ENCODE assay signal across 10 mouse cellular contexts in genomic region chr9:119087309-119087708, GRCm38 (mm10). TPM values are rescaled to one million over a fixed set of nuclear protein-coding genes. Genes with fewer than 3 reads are reported as not detected.
DNase-seq lines count a peak whose midpoint lies in the region; ATAC-seq lines count a peak whose summit lies in the region.
"Had no signal": no experiment of that assay in that cellular context is flagged by ENCODE, and none has a peak within 500 bp of the region (broad histone marks: within the 10 kb centered on the region; RNA-seq: fewer than 3 reads in every experiment).

No protein-coding gene starts in this region.

- H3K27ac ChIP-seq in heart, embryonic 15.5 days: no peak overlapping the region; the same call in 1 of the 2 replicates
- H3K27ac ChIP-seq in midbrain, embryonic 13.5 days: no peak overlapping the region
- no peak overlapping the region for H3K27ac ChIP-seq in midbrain, embryonic 10.5 days (replicated peaks)
- no peak overlapping the region for H3K27ac ChIP-seq in limb, embryonic 10.5 days
- H3K27ac ChIP-seq in stomach, embryonic 16.5 days (ENCODE audit: low read length): peak overlapping the region; percentile 92; the same call in 1 of the 2 replicates
- H3K27ac ChIP-seq: neural tube, embryonic 13.5 days had no signal

- no peak for ATAC-seq in heart, embryonic 15.5 days (replicated peaks; ENCODE audit: insufficient number of reproducible peaks, insufficient read depth, low FRiP score, low read depth)
- no peak for ATAC-seq in midbrain, embryonic 13.5 days
- no peak for ATAC-seq in stomach, embryonic 16.5 days (ENCODE audit: insufficient read depth, low FRiP score)

- H3K9me3 ChIP-seq in heart, embryonic 15.5 days (replicated peaks): no peaks in the 10 kb centered on the region
- no peaks in the 10 kb centered on the region for H3K9me3 ChIP-seq in midbrain, embryonic 13.5 days
- H3K9me3 ChIP-seq in midbrain, embryonic 10.5 days (replicated peaks): no peaks in the 10 kb centered on the region
- H3K9me3 ChIP-seq in limb, embryonic 10.5 days (replicated peaks): no peaks in the 10 kb centered on the region
- no peaks in the 10 kb centered on the region for H3K9me3 ChIP-seq in stomach, embryonic 16.5 days (replicated peaks; ENCODE audit: control insufficient read depth, low read length)
- H3K9me3 ChIP-seq: embryonic facial prominence, embryonic 15.5 days; neural tube, embryonic 13.5 days had no signal

- no peak for DNase-seq in heart, postnatal 14 days
- no peak for DNase-seq in midbrain, embryonic 10.5 days (ENCODE audit: low spot score)
- no peak for DNase-seq in limb, embryonic 10.5 days (ENCODE audit: low spot score)
- no peak for DNase-seq in gastrocnemius, postnatal 36 days

- 0 out of 2 replicates have a peak, but pooled peaks cover 3% of the 10 kb centered on the region for H3K36me3 ChIP-seq in heart, embryonic 15.5 days
- H3K36me3 ChIP-seq in midbrain, embryonic 13.5 days: peaks cover 3% of the 10 kb centered on the region; the same call in 1 of the 2 replicates
- no peaks in the 10 kb centered on the region for H3K36me3 ChIP-seq in midbrain, embryonic 10.5 days
- H3K36me3 ChIP-seq in limb, embryonic 10.5 days: no peaks in the 10 kb centered on the region
- H3K36me3 ChIP-seq in stomach, embryonic 16.5 days (ENCODE audit: control insufficient read depth, insufficient read depth, low read length): no peaks in the 10 kb centered on the region
- H3K36me3 ChIP-seq: embryonic facial prominence, embryonic 15.5 days had no signal

- peaks cover 52% of the 10 kb centered on the region for H3K4me1 ChIP-seq in heart, embryonic 15.5 days (replicated peaks)
- peaks cover 51% of the 10 kb centered on the region for H3K4me1 ChIP-seq in midbrain, embryonic 13.5 days (replicated peaks)
- H3K4me1 ChIP-seq in midbrain, embryonic 10.5 days: peaks cover 67% of the 10 kb centered on the region
- H3K4me1 ChIP-seq in limb, embryonic 10.5 days: peaks cover 59% of the 10 kb centered on the region
- H3K4me1 ChIP-seq in stomach, embryonic 16.5 days (ENCODE audit: control insufficient read depth, insufficient read depth, low read length): peaks cover 47% of the 10 kb centered on the region

- 0 out of 2 replicates have a peak, but pooled peaks cover 3% of the 10 kb centered on the region for H3K27me3 ChIP-seq in heart, embryonic 15.5 days
- peaks cover 45% of the 10 kb centered on the region for H3K27me3 ChIP-seq in midbrain, embryonic 13.5 days
- H3K27me3 ChIP-seq in midbrain, embryonic 10.5 days (ENCODE audit: low read depth, poor library complexity, severe bottlenecking): peaks cover 55% of the 10 kb centered on the region
- H3K27me3 ChIP-seq in limb, embryonic 10.5 days (ENCODE audit: low read depth, poor library complexity, severe bottlenecking): peaks cover 29% of the 10 kb centered on the region
- H3K27me3 ChIP-seq in stomach, embryonic 16.5 days (ENCODE audit: control insufficient read depth, insufficient read depth, low read length): no peaks in the 10 kb centered on the region

- peak overlapping the region; percentile 67 for H3K4me2 ChIP-seq in heart, embryonic 15.5 days
- H3K4me2 ChIP-seq in midbrain, embryonic 13.5 days (replicated peaks): peak overlapping the region; percentile 47; the same call in 1 of the 2 replicates
- peak overlapping the region; percentile 69 for H3K4me2 ChIP-seq in stomach, embryonic 16.5 days (ENCODE audit: low read depth, low read length)

- 0 out of 2 replicates have a peak overlapping the region, but pooled peaks have one; percentile 47 for H3K4me3 ChIP-seq in heart, embryonic 15.5 days
- no peak overlapping the region for H3K4me3 ChIP-seq in midbrain, embryonic 13.5 days (replicated peaks)
- H3K4me3 ChIP-seq in midbrain, embryonic 10.5 days: no peak overlapping the region
- 0 out of 2 replicates have a peak overlapping the region, but pooled peaks have one; percentile 52 for H3K4me3 ChIP-seq in limb, embryonic 10.5 days
- H3K4me3 ChIP-seq in stomach, embryonic 16.5 days (replicated peaks; ENCODE audit: low read length): peak overlapping the region; percentile 55

- H3K9ac ChIP-seq in heart, embryonic 15.5 days: no peak overlapping the region
- no peak overlapping the region for H3K9ac ChIP-seq in midbrain, embryonic 13.5 days (replicated peaks)
- no peak overlapping the region for H3K9ac ChIP-seq in stomach, embryonic 16.5 days (ENCODE audit: low read length)
- H3K9ac ChIP-seq: embryonic facial prominence, embryonic 15.5 days had no signal

- 82% methylated on average over 5 of the region's 5 CpGs for WGBS in heart, embryonic 15.5 days
- WGBS in midbrain, embryonic 13.5 days: 91% methylated on average over 5 of the region's 5 CpGs
- WGBS in midbrain, embryonic 10.5 days: 92% methylated on average over 5 of the region's 5 CpGs
- WGBS in limb, embryonic 10.5 days: 89% methylated on average over 5 of the region's 5 CpGs
- WGBS in stomach, embryonic 16.5 days: 84% methylated on average over 5 of the region's 5 CpGs

- intact Hi-C loops in heart, postnatal 14 days (cut with DNase I): no loop called here
- intact Hi-C loops in gastrocnemius, postnatal 36 days (cut with DNase I): no loop called here

RNA-seq across cellular contexts. Expression of gene Plcd1, which starts 6.0 kb away (rescaled TPM):
- 16.6 and 25.2 TPM in 2 replicates for polyA plus RNA-seq in heart, embryonic 15.5 days (2015; fragmentation: Nextera tagmentation; extraction: Ambion mirVana)
- total RNA-seq in heart, postnatal 14 days (2021): 10 to 100 TPM; 14.2 to 18.6 TPM
- polyA plus RNA-seq in midbrain, embryonic 13.5 days (2015; fragmentation: Nextera tagmentation; extraction: Ambion mirVana): 20.0 and 21.0 TPM in 2 replicates
- polyA plus RNA-seq in midbrain, embryonic 10.5 days (2016; fragmentation: Nextera tagmentation; extraction: Ambion mirVana): 21.8 and 29.2 TPM in 2 replicates
- polyA plus RNA-seq in limb, embryonic 10.5 days (2016; fragmentation: Nextera tagmentation; extraction: Ambion mirVana): 11.2 and 14.3 TPM in 2 replicates
- polyA plus RNA-seq in stomach, embryonic 16.5 days (2015; fragmentation: Nextera tagmentation; extraction: Ambion mirVana): 75.9 and 92.4 TPM in 2 replicates
- 1 to 10 TPM; 8.2 to 9.0 TPM for total RNA-seq in gastrocnemius, postnatal 36 days (2021)
- total RNA-seq: megakaryocyte-erythroid progenitor cell, adult 5-6 weeks had no signal

RNA-seq across cellular contexts. Expression of gene Dlec1, which starts 15.0 kb away (rescaled TPM):
- polyA plus RNA-seq in heart, embryonic 15.5 days (2015; fragmentation: Nextera tagmentation; extraction: Ambion mirVana): 0.46 and 0.53 TPM in 2 replicates
- under 1 TPM; 0.34 to 0.65 TPM for total RNA-seq in heart, postnatal 14 days (2021)
- 0.75 and 0.81 TPM in 2 replicates for polyA plus RNA-seq in midbrain, embryonic 13.5 days (2015; fragmentation: Nextera tagmentation; extraction: Ambion mirVana)
- 0.58 and 0.82 TPM in 2 replicates for polyA plus RNA-seq in midbrain, embryonic 10.5 days (2016; fragmentation: Nextera tagmentation; extraction: Ambion mirVana)
- 0.63 and 1.0 TPM in 2 replicates for polyA plus RNA-seq in limb, embryonic 10.5 days (2016; fragmentation: Nextera tagmentation; extraction: Ambion mirVana)
- polyA plus RNA-seq in stomach, embryonic 16.5 days (2015; fragmentation: Nextera tagmentation; extraction: Ambion mirVana): 0.71 and 0.77 TPM in 2 replicates
- not detected for total RNA-seq in gastrocnemius, postnatal 36 days (2021)
- total RNA-seq: megakaryocyte-erythroid progenitor cell, adult 5-6 weeks had no signal

RNA-seq across cellular contexts. Expression of gene Vill, which starts 34.7 kb away (rescaled TPM):
- 8.7 and 12.4 TPM in 2 replicates for polyA plus RNA-seq in heart, embryonic 15.5 days (2015; fragmentation: Nextera tagmentation; extraction: Ambion mirVana)
- 1 to 10 TPM in 1 of 2 experiments, under 1 TPM in 1; 0.74 to 1.4 TPM for total RNA-seq in heart, postnatal 14 days (2021)
- polyA plus RNA-seq in midbrain, embryonic 13.5 days (2015; fragmentation: Nextera tagmentation; extraction: Ambion mirVana): 4.2 and 4.4 TPM in 2 replicates
- 10.5 and 11.3 TPM in 2 replicates for polyA plus RNA-seq in midbrain, embryonic 10.5 days (2016; fragmentation: Nextera tagmentation; extraction: Ambion mirVana)
- 19.5 and 26.3 TPM in 2 replicates for polyA plus RNA-seq in limb, embryonic 10.5 days (2016; fragmentation: Nextera tagmentation; extraction: Ambion mirVana)
- 43.0 and 52.7 TPM in 2 replicates for polyA plus RNA-seq in stomach, embryonic 16.5 days (2015; fragmentation: Nextera tagmentation; extraction: Ambion mirVana)
- under 1 TPM; 0.18 to 0.81 TPM for total RNA-seq in gastrocnemius, postnatal 36 days (2021)

Comparison
In these comparisons a context has a peak if more than half of its experiments do, and no peak if none do; other contexts are left out.
1. H3K4me3 ChIP-seq: peak in heart, embryonic 15.5 days (single experiment), limb, embryonic 10.5 days (single experiment) and stomach, embryonic 16.5 days (single experiment); none in midbrain, embryonic 13.5 days (single experiment) and midbrain, embryonic 10.5 days (single experiment).
2. Peak in every context shown above with its lines, with median percentiles within 50 percentile points of each other: H3K4me2 ChIP-seq.